Mouse (Mus musculus): ENCODE results near the gene Ooep. TPM values are rescaled to one million over a fixed set of nuclear protein-coding genes. Genes with fewer than 3 reads are reported as not detected.
"Not testable (repeated sequence)": the region's sequence is repeated elsewhere in the genome, so short reads cannot be mapped to it uniquely, and the experiment has no call there.

The Ooep gene
- polyA plus RNA-seq, 1 experiment: 6.3 TPM

GRCm38 (mm10) chr9:78347004-78347403 lies 31.5 kb downstream of the Ooep start:
- H3K27ac ChIP-seq (ENCODE audit: control insufficient read depth, insufficient read depth, low read depth, low read length, poor library complexity): no peak overlapping the region
- H3K4me3 ChIP-seq (replicated peaks; ENCODE audit: control insufficient read depth, low read depth, low read length): no peak overlapping the region
- no peak for TF ChIP-seq CTCF (IDR thresholded peaks at IDR 0.05; ENCODE audit: control insufficient read depth, insufficient read depth, low read length)
- no peak for TF ChIP-seq POLR2A (IDR thresholded peaks at IDR 0.05; ENCODE audit: borderline replicate concordance, control insufficient read depth, low read depth, low read length)
- 48% methylated on average over 3 of the region's 3 CpGs for WGBS
- no peaks in the 10 kb centered on the region for H3K4me1 ChIP-seq (ENCODE audit: control insufficient read depth, insufficient read depth, low read length)

GRCm38 (mm10) chr9:78345235-78345634 lies 33.3 kb downstream of the Ooep start:
- H3K4me1 ChIP-seq (ENCODE audit: control insufficient read depth, insufficient read depth, low read length); H3K27ac ChIP-seq (ENCODE audit: control insufficient read depth, insufficient read depth, low read depth, low read length, poor library complexity); H3K4me3 ChIP-seq (replicated peaks; ENCODE audit: control insufficient read depth, low read depth, low read length): not testable (repeated sequence)
- WGBS: 63% methylated on average over 4 of the region's 4 CpGs

GRCm38 (mm10) chr9:78343055-78343454 lies 35.5 kb downstream of the Ooep start:
- H3K4me3 ChIP-seq (replicated peaks; ENCODE audit: control insufficient read depth, low read depth, low read length); H3K4me1 ChIP-seq (ENCODE audit: control insufficient read depth, insufficient read depth, low read length); H3K27ac ChIP-seq (ENCODE audit: control insufficient read depth, insufficient read depth, low read depth, low read length, poor library complexity): not testable (repeated sequence)
- WGBS: 68% methylated on average over 9 of the region's 9 CpGs

- H3K4me3 ChIP-seq (replicated peaks; ENCODE audit: control insufficient read depth, low read depth, low read length); H3K27ac ChIP-seq (ENCODE audit: control insufficient read depth, insufficient read depth, low read depth, low read length, poor library complexity); H3K4me1 ChIP-seq (ENCODE audit: control insufficient read depth, insufficient read depth, low read length): not testable (repeated sequence)
- WGBS: 84% methylated on average over 4 of the region's 4 CpGs
Measured at GRCm38 (mm10) chr9:78342494-78342893, 36.0 kb downstream of the Ooep start.

- H3K4me1 ChIP-seq (ENCODE audit: control insufficient read depth, insufficient read depth, low read length); H3K4me3 ChIP-seq (replicated peaks; ENCODE audit: control insufficient read depth, low read depth, low read length); H3K27ac ChIP-seq (ENCODE audit: control insufficient read depth, insufficient read depth, low read depth, low read length, poor library complexity): not testable (repeated sequence)
- peak; percentile 61 for TF ChIP-seq CTCF (IDR thresholded peaks at IDR 0.05; ENCODE audit: control insufficient read depth, insufficient read depth, low read length)
- 20% methylated on average over 8 of the region's 8 CpGs for WGBS
Measured at GRCm38 (mm10) chr9:78340324-78340723, 38.2 kb downstream of the Ooep start.

GRCm38 (mm10) chr9:78337050-78337449 lies 41.5 kb downstream of the Ooep start:
- H3K4me3 ChIP-seq (replicated peaks; ENCODE audit: control insufficient read depth, low read depth, low read length); H3K4me1 ChIP-seq (ENCODE audit: control insufficient read depth, insufficient read depth, low read length); H3K27ac ChIP-seq (ENCODE audit: control insufficient read depth, insufficient read depth, low read depth, low read length, poor library complexity): not testable (repeated sequence)

GRCm38 (mm10) chr9:78327289-78327688 lies 51.2 kb downstream of the Ooep start, which contains the start of gene Omt2b:
Gene Omt2b (plus strand): TSS chr9:78327589.
- WGBS: 67% methylated on average over 1 of the region's 1 CpGs
- not testable (repeated sequence) for H3K27ac ChIP-seq (ENCODE audit: control insufficient read depth, insufficient read depth, low read depth, low read length, poor library complexity); H3K4me1 ChIP-seq (ENCODE audit: control insufficient read depth, insufficient read depth, low read length); H3K4me3 ChIP-seq (replicated peaks; ENCODE audit: control insufficient read depth, low read depth, low read length)

Other genes starting within 250 kb of the Ooep start
- 4.7 and 60.9 TPM in 2 replicates for gene Gsta4, start 196.0 kb downstream of the Ooep start, polyA plus RNA-seq (2011; ENCODE audit: insufficient read depth, insufficient read length, low replicate concordance, missing spikeins)
- gene Gsta1, start 148.1 kb downstream of the Ooep start, polyA plus RNA-seq (2011; ENCODE audit: insufficient read depth, insufficient read length, low replicate concordance, missing spikeins): not detected in 2 replicates
- not detected in 2 replicates for gene Gm3776, start 121.6 kb downstream of the Ooep start, polyA plus RNA-seq (2011; ENCODE audit: insufficient read depth, insufficient read length, low replicate concordance, missing spikeins)
- not detected in 2 replicates for gene Gm10639, start 88.8 kb downstream of the Ooep start, polyA plus RNA-seq (2011; ENCODE audit: insufficient read depth, insufficient read length, low replicate concordance, missing spikeins)
- not detected in 2 replicates for gene Omt2a, start 63.9 kb downstream of the Ooep start, polyA plus RNA-seq (2011; ENCODE audit: insufficient read depth, insufficient read length, low replicate concordance, missing spikeins)
- not detected in 2 replicates for gene Omt2b, start 51.1 kb downstream of the Ooep start, polyA plus RNA-seq (2011; ENCODE audit: insufficient read depth, insufficient read length, low replicate concordance, missing spikeins)
- gene Gsta2, start 22.9 kb downstream of the Ooep start, polyA plus RNA-seq (2011; ENCODE audit: insufficient read depth, insufficient read length, low replicate concordance, missing spikeins): 4.3 TPM in 1 of 2 replicates, not detected in the other
- gene Dppa5a, start 10.5 kb downstream of the Ooep start, polyA plus RNA-seq (2011; ENCODE audit: insufficient read depth, insufficient read length, low replicate concordance, missing spikeins): 921 TPM in 1 of 2 replicates, not detected in the other
- not detected in 2 replicates for gene Ddx43, start 17.1 kb upstream of the Ooep start, polyA plus RNA-seq (2011; ENCODE audit: insufficient read depth, insufficient read length, low replicate concordance, missing spikeins)
- 3.1 and 4.7 TPM in 2 replicates for gene Cgas, start 64.5 kb upstream of the Ooep start, polyA plus RNA-seq (2011; ENCODE audit: insufficient read depth, insufficient read length, low replicate concordance, missing spikeins)
- 10.2 and 24.4 TPM in 2 replicates for gene Mto1, start 69.5 kb upstream of the Ooep start, polyA plus RNA-seq (2011; ENCODE audit: insufficient read depth, insufficient read length, low replicate concordance, missing spikeins)
- not detected in 2 replicates for gene Gm17324, start 70.1 kb upstream of the Ooep start, polyA plus RNA-seq (2011; ENCODE audit: insufficient read depth, insufficient read length, low replicate concordance, missing spikeins)
- gene Eef1a1, start 110.4 kb upstream of the Ooep start, polyA plus RNA-seq (2011; ENCODE audit: insufficient read depth, insufficient read length, low replicate concordance, missing spikeins): 2,479 and 3,710 TPM in 2 replicates
- gene Slc17a5, start 209.3 kb upstream of the Ooep start, polyA plus RNA-seq (2011; ENCODE audit: insufficient read depth, insufficient read length, low replicate concordance, missing spikeins): 0.83 and 2.3 TPM in 2 replicates
- 0.85 TPM in 1 of 2 replicates, not detected in the other for gene Cd109, start 236.8 kb upstream of the Ooep start, polyA plus RNA-seq (2011; ENCODE audit: insufficient read depth, insufficient read length, low replicate concordance, missing spikeins)

Measured in bone marrow, adult 2 months (tissue).